Mouse (Mus musculus): Measurements from ENCODE around the gene Ints7.

The Ints7 gene

DNA sequence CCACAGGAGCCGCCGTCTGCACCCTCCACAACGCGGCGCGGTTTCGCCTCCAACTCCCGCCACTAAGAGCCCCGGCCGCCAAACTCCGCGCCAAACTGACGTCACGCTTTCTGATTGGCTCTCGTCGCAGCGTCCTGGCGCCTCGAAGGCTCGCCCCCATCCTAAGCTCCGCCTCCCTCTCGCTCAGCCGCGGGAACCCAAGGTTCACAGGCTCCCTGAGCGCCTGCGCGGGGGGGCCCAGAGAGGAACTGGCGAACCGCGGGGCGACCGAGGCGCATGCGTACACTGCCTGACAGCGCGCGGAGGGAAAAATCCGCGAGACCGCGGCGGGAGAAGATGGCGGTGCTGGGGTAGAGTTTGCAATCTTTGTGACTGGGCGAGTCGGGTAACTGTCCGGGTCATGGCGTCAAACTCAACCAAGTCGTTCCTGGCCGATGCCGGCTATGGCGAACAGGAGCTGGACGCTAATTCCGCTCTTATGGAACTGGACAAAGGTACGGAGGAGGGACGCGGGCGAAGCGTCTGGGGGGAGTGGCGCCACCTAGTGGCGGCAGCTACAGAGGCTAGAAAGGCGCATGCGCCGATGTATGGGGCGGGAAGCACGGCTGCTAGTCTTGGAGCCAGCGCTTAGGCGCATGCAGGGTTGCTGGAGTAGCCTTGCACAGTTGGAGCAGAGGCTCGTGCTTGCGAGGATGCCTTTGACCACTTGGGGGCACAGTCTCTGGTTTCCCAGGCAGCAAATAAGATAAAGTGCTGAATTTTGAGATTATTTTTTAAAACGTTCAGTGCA is at the start of gene Ints7, which contains the start of gene Dtl:
Gene Ints7 (plus strand): TSS at position 179 of the 790 bp plus-strand sequence.
Gene Dtl (minus strand): TSS at position 87 of the 790 bp plus-strand sequence.
- DNase-seq (ENCODE audit: low spot score in 2 of 2) = peak; percentile 98 to 100

DNA sequence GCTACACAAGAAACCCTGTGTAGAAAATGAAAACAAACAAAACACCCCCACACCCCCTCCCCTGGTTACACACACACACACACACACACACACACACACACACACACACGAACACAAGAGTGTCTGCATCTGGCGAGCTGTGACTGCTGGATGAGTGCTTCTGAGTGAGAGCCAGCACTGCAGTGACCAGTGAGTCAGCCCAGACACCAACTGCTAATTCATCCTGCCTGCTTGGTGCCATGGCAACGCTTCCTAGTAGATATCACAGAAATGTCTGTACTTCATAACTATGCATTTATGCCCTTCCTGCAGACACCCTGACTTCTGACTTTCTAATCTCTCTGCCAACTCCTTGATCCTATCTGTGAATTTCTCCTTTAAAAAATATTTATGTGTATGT is 48.3 kb upstream of the Ints7 start:
- DNase-seq (ENCODE audit: low spot score in 2 of 2) = peak; percentile 31 to 49

DNA sequence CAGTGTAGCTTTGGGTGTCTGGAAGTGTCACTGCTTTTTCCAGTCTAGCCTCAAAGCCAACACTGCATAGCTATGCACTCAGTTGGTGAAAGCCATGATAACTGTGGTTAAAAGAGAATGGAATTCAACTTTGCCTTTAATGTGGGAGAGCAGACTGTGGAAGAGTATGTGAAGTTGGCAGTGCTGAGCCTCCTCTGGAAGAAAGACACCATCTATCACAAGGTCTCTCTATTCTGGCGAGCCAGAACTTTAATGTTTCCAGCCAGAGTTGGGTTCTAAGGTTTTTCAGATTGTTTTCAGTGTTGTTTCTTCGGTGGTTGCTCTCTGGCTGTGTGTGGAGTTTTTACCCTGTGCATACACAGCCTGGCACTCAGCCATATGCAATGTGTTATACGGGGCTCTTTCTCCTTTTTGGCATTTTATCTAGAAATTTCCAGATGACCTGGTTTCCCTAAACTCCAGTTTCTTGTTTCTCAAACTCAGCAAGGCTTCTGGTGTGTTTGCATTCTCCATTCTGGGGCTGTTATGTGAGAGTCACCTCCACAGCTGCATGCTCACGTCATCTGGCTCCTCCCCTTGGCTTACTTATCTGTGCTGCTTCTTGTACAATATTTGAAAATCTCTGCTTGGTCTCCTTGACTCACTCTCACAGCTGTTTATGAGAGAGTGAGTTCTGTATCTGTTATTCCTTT is 47.4 kb upstream of the Ints7 start:
- no peak for DNase-seq (ENCODE audit: low spot score in 2 of 2)

DNA sequence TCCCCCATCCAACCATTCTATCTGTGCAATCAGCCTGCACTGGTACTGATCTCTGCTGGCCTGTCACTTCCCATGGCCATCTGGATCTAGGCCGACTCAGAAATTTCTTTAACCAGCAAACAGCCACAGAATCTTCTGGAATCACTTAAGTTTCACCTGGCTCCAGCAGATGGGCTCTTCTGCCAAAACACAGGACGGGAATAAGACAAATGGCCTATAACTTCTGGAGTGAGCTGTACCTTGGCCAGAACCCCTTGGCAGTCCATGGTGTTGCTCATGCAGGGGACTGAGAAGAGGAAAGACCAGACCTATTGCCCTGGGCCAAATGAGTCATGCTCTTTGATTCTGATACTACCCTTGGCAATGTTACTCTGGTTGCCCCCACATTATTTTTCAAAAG is 46.0 kb upstream of the Ints7 start:
- no peak for DNase-seq (ENCODE audit: low spot score in 2 of 2)

DNA sequence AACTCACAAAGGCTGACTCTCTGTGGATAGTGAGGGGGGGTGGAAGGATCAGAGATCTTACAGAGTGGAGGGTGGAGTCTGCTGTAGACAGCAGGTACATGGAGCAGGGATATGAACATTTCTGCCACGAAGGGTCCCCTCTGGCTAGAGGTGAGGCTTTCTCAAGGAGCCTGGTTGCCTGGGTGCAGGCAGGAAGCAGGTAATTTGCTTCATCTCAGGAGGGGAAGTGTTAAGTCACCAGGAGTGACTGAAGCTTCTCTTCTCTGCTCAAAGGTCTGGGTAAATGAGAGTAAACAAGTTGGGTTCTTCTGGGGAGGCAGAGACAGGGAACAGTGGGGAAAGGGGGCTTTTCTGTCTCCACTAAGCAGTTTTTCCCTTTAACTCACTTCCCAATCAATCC is 44.4 kb upstream of the Ints7 start:
- DNase-seq (ENCODE audit: low spot score in 2 of 2) = no peak

DNA sequence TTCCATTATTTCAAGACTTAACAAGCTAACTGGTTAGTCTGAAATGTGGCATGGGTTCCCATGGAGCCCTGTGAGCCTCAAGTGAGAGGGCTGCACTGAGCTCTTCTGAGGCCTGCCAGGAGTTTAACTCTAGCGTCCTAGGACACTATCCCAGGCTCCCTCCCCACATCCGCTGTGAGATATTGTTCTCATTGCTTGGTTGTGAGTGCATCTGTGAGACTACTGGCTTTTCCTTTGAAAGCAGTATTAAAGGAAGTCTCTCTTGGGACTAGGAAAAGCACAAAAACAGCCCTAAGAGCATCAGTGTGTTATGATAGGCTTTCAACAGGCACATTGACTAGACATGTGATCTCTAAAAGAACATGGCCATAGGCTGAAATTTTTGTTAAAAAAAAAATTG is 40.5 kb upstream of the Ints7 start:
- DNase-seq (ENCODE audit: low spot score in 2 of 2) = no peak

DNA sequence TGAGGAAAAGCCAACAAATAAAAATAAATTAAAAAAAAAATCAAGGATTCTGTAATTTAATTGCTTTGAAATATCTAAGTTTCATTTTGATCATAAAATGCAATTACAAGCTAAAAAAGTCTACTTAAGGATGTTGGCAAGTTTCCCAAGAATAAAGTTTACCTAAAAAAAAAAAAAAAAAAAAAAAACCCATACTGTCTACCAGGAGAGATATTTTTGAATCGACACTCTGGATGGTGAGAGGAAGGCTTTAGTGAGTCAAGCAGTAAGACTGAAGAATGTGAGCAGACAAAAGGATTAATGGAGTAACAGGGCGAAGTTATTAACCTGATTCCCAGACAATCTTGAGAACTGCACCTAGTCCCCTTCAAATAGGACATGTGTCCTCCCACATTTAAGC is 35.1 kb upstream of the Ints7 start:
- no peak for DNase-seq (ENCODE audit: low spot score in 2 of 2)

DNA sequence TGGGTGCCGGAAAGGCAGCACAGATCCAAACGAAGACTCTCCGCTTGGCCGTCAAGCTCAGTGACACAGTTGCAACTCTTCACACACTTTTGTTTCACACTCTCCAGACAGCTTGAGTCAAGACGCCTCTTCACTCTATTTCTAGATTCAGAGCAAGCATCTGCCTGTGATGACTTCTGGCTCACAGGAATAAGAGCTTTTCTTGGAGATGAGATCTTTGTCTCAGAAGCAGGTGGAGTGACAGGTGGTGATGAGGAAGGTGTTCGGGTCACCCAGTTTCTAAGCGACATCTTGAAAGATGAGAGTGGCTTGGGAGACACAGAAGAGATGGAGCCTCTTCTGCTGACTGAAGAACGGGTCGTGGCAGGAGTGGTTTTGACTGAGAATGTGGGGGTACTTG is 34.4 kb upstream of the Ints7 start:
- peak; percentile 60 to 85 for DNase-seq (ENCODE audit: low spot score in 2 of 2)

DNA sequence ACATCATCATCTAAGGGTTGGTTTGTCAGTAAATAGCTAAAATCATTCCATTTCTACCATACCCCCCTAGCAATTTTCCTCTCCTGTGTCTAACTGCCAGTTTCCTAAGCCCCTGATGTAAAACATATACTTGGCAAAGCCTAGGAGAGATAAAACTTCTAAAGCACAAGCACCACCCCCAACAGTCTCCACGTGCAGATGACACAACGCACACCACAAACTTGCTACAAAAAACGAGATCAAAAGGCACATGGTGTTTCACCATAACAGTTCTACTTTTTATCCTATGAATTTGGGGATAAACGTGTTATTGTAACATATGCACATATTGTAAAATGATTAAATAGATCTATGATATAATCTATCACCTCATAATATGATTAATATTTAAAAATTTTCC is 33.8 kb upstream of the Ints7 start:
- DNase-seq (ENCODE audit: low spot score in 2 of 2) = peak in 1 of 2 experiments; percentile 8

DNA sequence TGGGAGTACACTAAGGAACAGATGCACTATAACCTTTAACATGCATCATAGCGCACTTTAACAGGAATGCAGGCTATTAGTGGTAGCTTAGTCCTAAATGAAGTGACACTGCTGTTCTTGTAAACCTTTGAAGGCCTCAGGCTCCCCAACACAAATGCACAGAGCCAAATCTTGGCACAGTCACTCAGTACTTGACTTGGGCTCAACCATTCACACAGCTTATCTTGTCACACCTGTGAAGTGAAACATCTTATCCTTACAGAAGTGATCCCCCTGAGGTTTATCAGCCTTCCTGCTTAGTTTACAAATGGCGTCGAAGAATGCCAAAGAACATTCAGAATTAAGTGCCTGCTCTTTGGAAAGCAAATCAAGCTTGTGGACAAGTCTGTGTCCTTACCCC is 31.7 kb upstream of the Ints7 start:
- no peak for DNase-seq (ENCODE audit: low spot score in 2 of 2)

DNA sequence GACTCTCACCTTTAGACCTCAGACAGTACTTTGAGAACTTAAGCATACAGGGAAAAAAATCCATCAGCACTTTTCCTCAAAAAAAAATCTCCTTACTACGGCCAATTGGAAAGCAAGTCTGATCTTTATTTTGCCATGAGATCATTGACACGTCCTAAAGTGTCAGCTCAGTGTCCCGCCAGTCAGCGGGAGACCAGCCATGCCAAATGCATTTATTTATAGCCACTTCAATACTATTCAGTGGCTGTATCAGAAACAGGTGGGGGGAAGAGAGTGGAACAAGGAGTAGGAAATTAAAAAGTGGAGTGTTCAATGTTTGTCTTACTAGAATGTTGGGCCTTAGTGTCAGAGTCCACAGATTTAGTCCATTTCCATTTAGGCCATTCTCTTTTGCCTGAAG is 24.6 kb upstream of the Ints7 start:
- DNase-seq (ENCODE audit: low spot score in 2 of 2) = no peak

DNA sequence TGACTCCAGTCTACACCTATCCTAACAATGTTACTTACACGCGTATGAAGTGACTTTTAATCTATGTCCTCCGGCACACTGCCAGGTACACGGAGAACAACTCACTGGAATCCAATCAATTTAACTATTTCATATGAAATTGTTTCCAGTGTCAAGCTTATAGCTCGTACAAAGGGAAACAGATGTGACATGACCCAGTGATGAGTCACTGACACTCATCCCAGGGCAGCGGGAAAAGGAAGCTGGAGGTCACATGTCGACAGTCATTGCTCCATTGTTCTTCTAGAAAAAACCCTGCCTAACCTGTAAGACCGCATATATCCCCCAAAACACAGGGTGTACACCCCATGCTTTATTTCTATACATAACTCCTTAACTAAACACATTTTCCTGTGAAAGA is 18.3 kb upstream of the Ints7 start:
- DNase-seq (ENCODE audit: low spot score in 2 of 2) = no peak

DNA sequence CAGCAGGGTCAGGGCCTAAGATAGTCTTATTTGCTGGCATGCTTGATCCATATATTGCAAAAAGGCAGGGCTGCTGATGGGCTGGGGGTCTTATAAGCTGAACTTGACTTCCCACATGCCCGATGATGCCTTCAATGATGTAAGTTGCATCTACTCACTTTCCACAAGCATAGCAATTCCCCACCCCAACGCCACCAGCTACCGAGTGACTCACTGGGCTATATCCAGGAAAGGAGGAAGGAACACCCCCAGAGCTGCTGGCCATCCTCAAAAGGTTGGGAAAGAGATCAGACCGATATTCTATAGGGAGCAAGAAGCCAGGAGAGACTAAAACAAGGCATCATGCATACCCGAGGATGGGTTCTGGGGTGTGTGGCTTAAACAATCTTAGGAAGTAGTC is 15.7 kb upstream of the Ints7 start:
- DNase-seq (ENCODE audit: low spot score in 2 of 2) = no peak

DNA sequence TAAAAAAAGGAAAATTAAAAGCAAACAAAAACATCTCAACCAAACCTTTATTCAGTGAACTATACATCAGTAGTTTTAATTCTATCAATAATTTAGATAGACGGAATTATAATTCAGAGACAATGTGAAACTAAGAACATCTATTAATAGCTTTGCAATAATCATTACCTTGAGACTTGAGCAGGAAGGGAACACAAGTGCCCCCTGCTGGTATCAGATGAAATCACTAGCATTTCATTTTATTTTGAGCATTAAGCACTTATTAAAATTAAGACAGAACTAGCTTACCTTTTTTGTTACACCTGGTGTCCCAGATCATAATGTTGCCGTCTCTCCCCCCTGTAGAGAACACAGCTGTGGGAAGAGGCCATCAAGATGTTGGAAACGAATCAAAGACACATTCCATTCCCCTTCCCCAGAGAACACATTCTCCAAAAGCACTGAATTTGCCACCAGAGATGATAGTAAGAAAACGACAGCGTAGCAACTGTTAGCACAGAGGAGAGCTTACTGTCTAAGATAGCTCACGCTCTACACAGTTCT is 12.5 kb upstream of the Ints7 start:
- peak in 1 of 2 experiments; percentile 43 for DNase-seq (ENCODE audit: low spot score in 2 of 2)

DNA sequence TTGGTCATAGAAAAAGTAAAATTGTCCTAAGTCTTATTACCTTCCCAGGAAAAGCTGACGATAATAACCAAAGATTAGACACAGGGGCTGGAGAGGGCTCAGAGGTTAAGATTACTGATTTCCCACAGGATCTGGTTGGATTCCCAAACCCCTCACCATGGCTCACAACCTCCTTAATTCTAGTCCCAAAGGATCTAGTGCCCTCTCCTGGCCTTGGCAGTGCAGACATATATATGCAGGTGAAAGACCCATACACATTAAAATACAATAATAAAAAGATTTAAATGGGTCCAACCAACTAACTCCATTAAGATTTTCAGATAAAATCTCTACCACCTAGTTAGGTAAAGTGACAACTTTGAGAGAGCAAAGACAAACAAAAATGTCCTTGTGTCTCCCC is 7.6 kb upstream of the Ints7 start:
- no peak for DNase-seq (ENCODE audit: low spot score in 2 of 2)

DNA sequence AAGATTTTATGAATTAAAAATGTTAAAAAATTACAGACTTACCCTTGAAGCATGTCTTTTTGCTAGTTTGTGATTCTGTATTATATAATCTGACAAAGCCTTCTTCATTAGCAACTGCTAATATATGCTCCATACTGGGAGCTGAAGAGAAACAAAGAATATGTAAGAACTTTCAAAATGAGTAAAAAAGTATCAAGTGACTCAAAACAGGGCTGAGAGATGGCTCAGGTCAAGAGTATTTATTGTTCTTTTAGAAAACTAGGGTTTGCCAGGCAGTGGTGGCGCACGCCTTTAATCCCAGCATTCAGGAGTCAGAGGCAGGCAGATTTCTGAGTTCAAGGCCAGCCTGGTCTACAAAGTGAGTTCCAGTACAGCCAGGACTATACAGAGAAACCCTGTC is 5.8 kb upstream of the Ints7 start:
- DNase-seq (ENCODE audit: low spot score in 2 of 2) = no peak

DNA sequence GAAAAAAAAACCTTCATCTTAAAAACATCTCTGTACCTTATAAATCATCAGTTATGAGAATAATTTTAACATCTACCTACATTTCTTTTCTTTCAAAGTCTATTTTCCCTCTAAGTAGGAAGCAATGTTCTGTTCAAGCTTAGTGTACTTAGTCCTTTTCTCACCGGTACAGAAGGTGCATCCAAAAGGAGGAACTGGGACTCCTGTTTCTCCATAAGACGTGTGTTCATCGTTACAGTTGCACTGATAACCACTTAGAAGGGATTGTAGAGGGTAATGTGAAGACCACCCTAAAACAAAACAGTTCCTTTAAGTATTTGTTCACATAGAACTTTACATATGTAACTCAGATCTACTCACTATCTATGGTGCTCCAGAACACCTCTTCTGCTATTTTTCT is 5.0 kb upstream of the Ints7 start:
- DNase-seq (ENCODE audit: low spot score in 2 of 2) = no peak

DNA sequence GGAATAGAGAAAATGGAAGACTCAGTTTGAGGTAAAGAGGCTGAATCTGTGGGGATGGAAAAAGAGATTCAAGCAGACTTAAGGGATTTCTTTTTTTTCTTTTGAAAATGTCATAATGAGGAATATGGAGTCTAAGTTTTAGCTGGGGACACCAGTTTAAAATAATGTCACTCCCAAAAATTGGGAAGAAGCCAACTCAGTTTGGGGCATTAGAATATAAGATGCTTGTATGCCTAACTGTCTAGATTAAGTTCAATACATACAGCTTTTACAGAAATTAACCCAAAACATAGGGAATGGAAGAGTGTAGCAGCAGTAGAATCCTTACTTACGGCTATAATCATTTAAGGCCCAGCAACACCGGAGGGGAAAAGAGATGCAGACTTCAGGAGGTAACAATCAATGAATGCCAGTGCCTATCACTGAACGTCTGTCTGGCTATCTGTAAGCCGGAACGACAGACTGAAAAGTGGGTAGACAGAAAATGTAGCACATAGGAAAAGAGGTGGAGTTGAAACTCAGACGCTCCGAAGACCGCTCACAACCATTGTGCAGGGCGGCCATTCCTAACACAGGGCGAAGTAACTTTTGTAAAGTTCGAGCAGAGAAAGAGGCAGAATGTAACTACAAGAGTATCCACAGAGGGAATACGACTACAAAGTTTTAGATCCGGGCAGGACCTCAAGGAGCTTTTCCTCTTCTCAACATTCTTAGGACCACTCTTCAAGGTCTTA is 1.4 kb upstream of the Ints7 start:
- DNase-seq (ENCODE audit: low spot score in 2 of 2) = no peak

DNA sequence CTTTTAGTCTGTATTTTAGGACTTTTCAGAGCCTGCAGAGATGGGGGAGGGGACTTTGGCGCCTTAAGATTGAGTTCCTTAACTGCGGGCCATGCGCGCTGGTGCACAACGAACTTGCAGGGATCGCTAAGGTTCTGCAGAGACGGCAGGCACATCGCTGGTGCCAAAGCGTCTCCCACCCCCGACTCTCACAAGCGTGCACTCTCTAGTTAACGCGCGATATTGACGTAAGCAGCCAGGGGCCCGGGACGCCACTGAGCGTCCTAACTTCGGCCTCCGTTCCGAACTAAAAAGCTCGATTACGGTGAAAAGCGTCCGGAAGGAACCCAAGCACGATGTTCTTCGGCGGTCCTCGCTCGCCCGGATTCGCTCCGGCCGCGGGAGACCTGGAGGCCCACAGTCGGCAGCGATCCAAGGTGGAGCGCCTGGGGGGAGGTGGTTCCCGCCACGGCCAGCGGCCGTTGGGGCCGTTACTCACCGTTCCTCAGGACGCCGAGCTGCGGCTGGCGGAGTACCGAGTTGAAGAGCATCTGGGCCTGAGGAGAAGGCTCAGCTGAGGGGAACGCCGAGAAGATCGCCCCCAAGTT is 472 bp upstream of the Ints7 start:
- DNase-seq (ENCODE audit: low spot score in 2 of 2) = no peak

DNA sequence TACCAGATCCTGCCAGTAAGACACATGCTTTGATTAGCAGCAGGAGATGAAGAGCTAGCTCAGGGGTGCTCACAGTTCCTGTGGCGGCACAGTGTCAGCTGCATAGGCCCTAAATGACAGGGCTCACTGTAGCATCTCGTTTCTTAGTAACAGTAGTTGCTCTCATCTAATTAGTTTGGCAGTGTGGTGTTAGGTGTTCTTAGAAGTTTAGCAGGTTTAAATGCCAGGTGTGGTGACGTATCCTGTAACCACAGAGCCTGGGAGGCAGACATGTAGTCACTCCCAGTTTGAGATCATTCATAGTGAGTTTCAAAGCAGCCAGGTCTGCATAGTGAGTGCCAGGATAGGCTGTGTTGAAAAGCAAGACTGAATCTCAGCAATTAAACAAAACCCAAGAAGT is 4.1 kb downstream of the Ints7 start:
- DNase-seq (ENCODE audit: low spot score in 2 of 2) = no peak

DNA sequence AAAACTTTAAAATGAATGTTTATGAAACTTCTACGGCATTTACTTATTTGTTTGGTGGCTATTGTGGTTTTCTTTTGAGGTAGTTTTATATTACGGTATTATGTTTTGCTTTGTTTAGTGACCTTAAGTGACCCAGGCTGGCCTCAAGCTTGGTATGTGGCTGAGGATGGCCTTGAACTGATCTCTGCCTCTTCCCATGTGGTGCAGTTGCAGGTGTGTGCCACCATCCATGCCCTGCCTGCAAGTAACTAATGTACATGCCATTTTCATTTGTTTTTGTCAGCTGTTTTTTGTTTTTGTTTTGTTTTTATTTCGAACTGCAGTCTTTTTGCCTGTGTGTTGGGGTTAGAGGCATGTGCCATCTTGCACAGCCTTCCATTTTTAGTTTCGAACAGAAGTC is 6.2 kb downstream of the Ints7 start:
- no peak for DNase-seq (ENCODE audit: low spot score in 2 of 2)

DNA sequence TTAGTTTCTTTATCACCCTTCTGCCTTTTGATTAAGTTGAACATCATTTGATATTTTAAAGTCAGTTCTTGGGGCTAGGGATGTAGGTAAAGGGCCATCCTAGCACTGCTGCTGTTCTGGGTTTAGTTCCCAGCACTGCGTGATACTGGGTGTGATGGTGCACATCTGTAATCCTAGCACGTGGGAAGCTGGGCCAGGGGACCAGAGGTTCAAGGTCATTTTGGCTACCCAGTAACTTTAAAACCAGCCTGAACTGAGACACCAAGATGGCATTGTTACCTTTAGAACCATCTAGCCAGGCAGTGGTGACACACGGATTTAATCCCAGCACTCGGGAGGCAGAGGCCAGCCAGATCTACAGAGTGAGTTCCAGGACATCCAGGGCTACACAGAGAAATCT is 8.4 kb downstream of the Ints7 start:
- no peak for DNase-seq (ENCODE audit: low spot score in 2 of 2)
